Mouse (Mus musculus) olfactory bulb, adult 2 months (tissue): ENCODE data around the gene Cysltr1. TPM values are rescaled to one million over a fixed set of nuclear protein-coding genes. Genes with fewer than 3 reads are reported as not detected.

Source experiments
- H3K27ac ChIP-seq: fragments of 200-500 bp; 2 replicates; pipeline ENCODE4 v1.5.1; 2012; ENCODE audit warnings: low read depth, low read length; ENCODE audit not compliant: insufficient read depth
- H3K4me1 ChIP-seq: fragments of 200-500 bp; 2 replicates; pipeline ENCODE4 v1.6.1; 2012; ENCODE audit warnings: low read length; ENCODE audit not compliant: control insufficient read depth, insufficient read depth
- H3K4me3 ChIP-seq: fragments of 200-500 bp; 2 replicates; pipeline ENCODE4 v1.5.1; 2012; ENCODE audit warnings: mild to moderate bottlenecking, low read depth, low read length, moderate library complexity; ENCODE audit not compliant: insufficient read depth
- CTCF ChIP-seq: fragments of 200-500 bp; IDR thresholded peaks from 2 replicates; pipeline ENCODE4 v1.5.1; 2012; ENCODE audit warnings: low read depth, mild to moderate bottlenecking, low read length, moderate library complexity; ENCODE audit not compliant: insufficient read depth
- POLR2A ChIP-seq: fragments of 200-500 bp; IDR thresholded peaks from 2 replicates; pipeline ENCODE4 v1.6.1; 2012; ENCODE audit warnings: mild to moderate bottlenecking, low read depth, low read length, moderate library complexity; ENCODE audit not compliant: insufficient read depth
- WGBS: fragments of 180-500 bp; shearing (Covaris S2); methylation state at CpG from one replicate; pipeline ENCODE4 v1.1.7; 2018; 5-methylcytosine and 5-hydroxymethylcytosine counted together
- polyA plus RNA-seq: library from polyadenylated mRNA; stranded (reverse); fragments of >200 nt; gene quantifications from 2 replicates; pipeline ENCODE4 v1.2.4, GENCODE M21; 2012; ENCODE audit warnings: low replicate concordance; ENCODE audit not compliant: missing spikeins, insufficient read depth, insufficient read length

The Cysltr1 gene
- not detected in 2 replicates for polyA plus RNA-seq

DNA sequence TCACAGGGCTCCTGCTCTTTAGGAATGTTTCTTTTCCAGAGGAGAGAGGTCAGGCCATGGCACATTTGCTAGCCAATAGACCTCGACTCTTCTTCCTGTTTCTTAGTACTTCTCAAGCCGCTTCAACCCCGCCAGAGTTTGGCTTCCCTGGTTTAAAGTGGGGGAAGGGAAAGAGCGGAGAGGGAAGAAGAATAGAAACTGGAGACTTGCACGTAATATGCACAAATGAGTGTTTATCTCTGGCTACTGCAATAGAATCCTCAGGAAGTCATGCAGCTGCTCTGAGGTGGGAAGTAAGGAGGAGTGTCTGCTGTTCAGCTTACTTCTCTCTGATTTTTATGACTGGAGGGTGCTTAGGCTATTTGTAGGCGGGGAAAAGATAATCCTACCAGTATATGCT, at the start of gene Cysltr1:
TSS of gene Cysltr1 (minus strand) at position 294 of the 400 bp plus-strand sequence.
- Histone ChIP-seq H3K4me1 (no peaks in the 10 kb centered on the region), H3K27ac (no peak within 1 kb of the TSS), H3K4me3 (no peak within 1 kb of the TSS)
- TF ChIP-seq POLR2A, result no peak
- no peak for TF ChIP-seq CTCF
- 37% methylated on average over 6 of the region's 6 CpGs for WGBS

DNA sequence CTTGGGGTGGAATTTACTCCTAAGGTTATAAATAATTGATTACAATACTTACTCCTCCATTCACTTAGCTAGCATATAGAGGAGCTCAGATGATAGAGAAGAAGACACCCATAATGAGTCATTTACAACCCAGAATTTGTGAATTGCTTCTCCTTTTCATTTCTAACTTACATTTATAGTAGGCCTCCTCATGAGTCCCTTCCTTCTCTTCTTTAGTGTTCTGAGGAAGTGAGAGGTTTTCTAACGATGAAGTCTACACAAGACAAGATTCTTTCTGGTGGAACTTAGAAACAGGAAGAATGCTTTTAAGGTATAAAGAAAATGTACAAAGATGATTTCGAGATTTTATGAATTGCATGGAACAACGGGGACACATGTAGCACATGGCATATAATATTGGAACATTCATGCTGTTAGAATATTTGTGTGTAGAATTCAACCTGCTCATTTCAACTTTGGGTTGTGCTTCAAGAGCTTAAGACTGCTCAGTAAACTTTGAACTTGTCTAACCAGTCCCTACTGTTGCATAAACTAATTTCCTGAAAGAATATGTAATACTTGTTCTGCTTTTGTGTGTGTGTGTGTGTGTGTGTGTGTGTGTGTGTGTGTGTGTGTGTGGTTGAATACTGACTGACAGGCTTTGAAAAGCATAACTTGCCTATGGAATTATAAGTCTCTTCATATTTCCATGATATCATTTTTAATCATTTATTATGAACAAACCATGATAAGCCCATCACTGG, 31.5 kb upstream of the Cysltr1 start:
- no peaks in the 10 kb centered on the region for H3K4me1 ChIP-seq
- no peak overlapping the region for H3K27ac ChIP-seq
- 82% methylated on average over 3 of the region's 3 CpGs for WGBS
- no peak overlapping the region for H3K4me3 ChIP-seq
- TF ChIP-seq POLR2A (no peak), CTCF (no peak)

- Histone ChIP-seq H3K27ac (no peak overlapping the region), H3K4me3 (no peak overlapping the region), H3K4me1 (no peaks in the 10 kb centered on the region)
- no peak for TF ChIP-seq POLR2A
- TF ChIP-seq CTCF, result no peak
Observed at GRCm38 (mm10) chrX:106633543-106633942, 30.1 kb upstream of the Cysltr1 start.

- Histone ChIP-seq H3K4me3 (no peak overlapping the region), H3K27ac (no peak overlapping the region), H3K4me1 (no peaks in the 10 kb centered on the region)
- TF ChIP-seq CTCF, result no peak
- TF ChIP-seq POLR2A, result no peak
- WGBS, result 64% methylated on average over 1 of the region's 1 CpGs
Observed at GRCm38 (mm10) chrX:106628514-106628913, 25.0 kb upstream of the Cysltr1 start.

DNA sequence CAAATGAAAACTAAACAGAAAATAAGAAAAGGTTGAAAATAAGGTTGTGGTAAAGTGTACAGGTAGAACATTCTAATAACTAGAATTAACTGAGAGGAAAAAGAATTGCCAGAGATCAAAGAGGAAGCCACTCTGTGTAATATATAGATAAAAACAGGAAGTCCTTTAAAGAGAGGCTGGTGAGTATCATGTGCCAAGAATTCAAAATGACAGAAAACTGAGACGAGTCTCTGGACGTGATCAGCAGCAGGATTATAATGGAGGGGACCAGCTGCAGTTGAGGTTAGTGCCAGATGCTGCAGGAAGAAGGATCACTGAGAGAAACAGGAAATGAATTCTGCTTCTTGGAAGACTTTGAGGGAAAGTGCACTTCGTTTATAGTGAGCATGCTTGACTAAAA, 20.2 kb upstream of the Cysltr1 start:
- 31% methylated on average over 3 of the region's 3 CpGs for WGBS
- H3K4me3 ChIP-seq, result no peak overlapping the region
- no peak overlapping the region for H3K27ac ChIP-seq
- no peaks in the 10 kb centered on the region for H3K4me1 ChIP-seq
- TF ChIP-seq CTCF, result no peak
- no peak for TF ChIP-seq POLR2A

DNA sequence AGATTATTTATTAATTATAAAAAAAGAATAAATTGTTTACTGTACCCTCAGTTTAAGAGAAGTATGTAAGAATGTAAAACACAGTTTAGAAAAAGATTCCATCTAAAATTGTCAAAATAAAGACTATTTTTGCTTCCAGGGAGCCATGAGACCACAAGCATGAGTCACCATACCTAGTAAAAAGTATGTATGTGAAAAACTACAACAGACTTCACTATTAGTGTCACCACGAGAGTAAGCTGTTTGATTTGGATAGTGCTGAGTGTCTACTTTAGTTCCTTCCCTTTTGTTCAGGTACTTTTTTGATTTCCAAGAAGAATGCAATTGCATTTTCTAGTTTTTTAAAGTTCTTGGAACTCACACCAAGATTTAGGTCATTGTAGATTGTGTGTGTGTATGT, 19.0 kb upstream of the Cysltr1 start:
- WGBS, result 56% methylated on average over 1 of the region's 1 CpGs
- Histone ChIP-seq H3K4me3 (no peak overlapping the region), H3K4me1 (no peaks in the 10 kb centered on the region), H3K27ac (no peak overlapping the region)
- TF ChIP-seq POLR2A, result no peak
- no peak for TF ChIP-seq CTCF

GRCm38 (mm10) chrX:106602574-106603258, 763 bp downstream of the Cysltr1 start:
- H3K27ac ChIP-seq, result no peak overlapping the region
- WGBS, result 25% methylated on average over 9 of the region's 9 CpGs
- no peaks in the 10 kb centered on the region for H3K4me1 ChIP-seq
- no peak overlapping the region for H3K4me3 ChIP-seq
- TF ChIP-seq POLR2A, result no peak
- no peak for TF ChIP-seq CTCF

- TF ChIP-seq CTCF, result no peak
- TF ChIP-seq POLR2A, result no peak
- no peak overlapping the region for H3K4me3 ChIP-seq
- H3K4me1 ChIP-seq, result no peaks in the 10 kb centered on the region
- WGBS, result 81% methylated on average over 1 of the region's 1 CpGs
- H3K27ac ChIP-seq, result no peak overlapping the region
Observed at GRCm38 (mm10) chrX:106595904-106596303, 7.6 kb downstream of the Cysltr1 start.

- no peak overlapping the region for H3K4me3 ChIP-seq
- no peaks in the 10 kb centered on the region for H3K4me1 ChIP-seq
- TF ChIP-seq CTCF, result no peak
- no peak for TF ChIP-seq POLR2A
- no peak overlapping the region for H3K27ac ChIP-seq
Observed at GRCm38 (mm10) chrX:106593914-106594313, 9.6 kb downstream of the Cysltr1 start.

- WGBS, result 56% methylated on average over 3 of the region's 3 CpGs
Observed at GRCm38 (mm10) chrX:106582886-106583285, 20.6 kb downstream of the Cysltr1 start, which contains the start of gene Gm5127. Gene Gm5127 (plus strand): TSS chrX:106583186.

More at GRCm38 (mm10) chrX:106582886-106583285, 20.6 kb downstream of the Cysltr1 start, which contains the start of gene Gm5127:
- Histone ChIP-seq H3K27ac (no peak within 1 kb of the TSS), H3K4me3 (no peak within 1 kb of the TSS), H3K4me1 (no peaks in the 10 kb centered on the region)
- TF ChIP-seq CTCF (no peak), POLR2A (no peak)
